Mouse (Mus musculus) splenic B cell, adult 2 months (primary cell): Measurements from ENCODE around the gene Fuz.

ENCODE experiments used
- DNase-seq: peaks from one replicate; pipeline ENCODE4 v3.0.0-alpha.2; 2011; ENCODE audit warnings: low read depth, low spot score
- H3K27me3 ChIP-seq: 2 replicates; pipeline ENCODE4 v1.6.1; 2012; ENCODE audit warnings: mild to moderate bottlenecking, low read length, moderate library complexity, mixed read lengths; ENCODE audit not compliant: control insufficient read depth, poor library complexity, insufficient read depth, severe bottlenecking
- H3K36me3 ChIP-seq: 2 replicates; pipeline ENCODE4 v1.6.1; 2012; ENCODE audit warnings: mild to moderate bottlenecking, low read length, moderate library complexity, mixed read lengths; ENCODE audit not compliant: control insufficient read depth, poor library complexity, insufficient read depth, severe bottlenecking

Fuz gene

DNA sequence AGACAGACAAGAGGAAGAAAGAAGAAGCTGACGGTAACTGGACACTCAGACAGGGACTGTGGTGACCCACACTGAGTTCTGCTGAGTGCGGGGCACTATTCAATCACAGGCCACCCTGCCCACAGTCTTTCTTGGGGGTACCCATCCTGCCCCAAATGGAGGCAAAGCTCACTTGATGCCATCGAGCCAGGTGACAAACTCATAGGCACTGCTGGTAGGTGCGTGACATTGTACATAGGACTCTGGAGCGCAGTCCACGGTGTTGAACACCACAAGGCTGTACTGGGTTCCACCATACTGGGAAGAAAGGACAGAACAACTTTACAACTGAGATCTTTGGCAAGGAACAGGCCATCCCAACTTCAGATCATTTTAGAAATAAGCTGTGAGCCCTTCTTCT is 4.3 kb upstream of the Fuz start:
- Histone ChIP-seq H3K27me3 (no peaks in the 10 kb centered on the region), H3K36me3 (0 out of 2 replicates have a peak, but pooled peaks cover 4% of the 10 kb centered on the region)
- no peak for DNase-seq

- peak; percentile 91 for DNase-seq
- Histone ChIP-seq H3K36me3 (0 out of 2 replicates have a peak, but pooled peaks cover 4% of the 10 kb centered on the region), H3K27me3 (no peaks in the 10 kb centered on the region)
Observed at GRCm38 (mm10) chr7:44892276-44892921, 3.5 kb upstream of the Fuz start, which contains the start of gene Med25. Gene Med25 (minus strand): TSS chr7:44892712.

GRCm38 (mm10) chr7:44893197-44893596 is 2.7 kb upstream of the Fuz start:
- Histone ChIP-seq H3K27me3 (no peaks in the 10 kb centered on the region), H3K36me3 (0 out of 2 replicates have a peak, but pooled peaks cover 4% of the 10 kb centered on the region)
- no peak for DNase-seq

- no peak for DNase-seq
- Histone ChIP-seq H3K36me3 (no peaks in the 10 kb centered on the region; the same call in 1 of the 2 replicates), H3K27me3 (no peaks in the 10 kb centered on the region)
Observed at GRCm38 (mm10) chr7:44894175-44894574, 1.7 kb upstream of the Fuz start.

GRCm38 (mm10) chr7:44895206-44895592 is 680 bp upstream of the Fuz start:
- Histone ChIP-seq H3K36me3 (no peaks in the 10 kb centered on the region; the same call in 1 of the 2 replicates), H3K27me3 (no peaks in the 10 kb centered on the region)
- DNase-seq, result no peak

DNA sequence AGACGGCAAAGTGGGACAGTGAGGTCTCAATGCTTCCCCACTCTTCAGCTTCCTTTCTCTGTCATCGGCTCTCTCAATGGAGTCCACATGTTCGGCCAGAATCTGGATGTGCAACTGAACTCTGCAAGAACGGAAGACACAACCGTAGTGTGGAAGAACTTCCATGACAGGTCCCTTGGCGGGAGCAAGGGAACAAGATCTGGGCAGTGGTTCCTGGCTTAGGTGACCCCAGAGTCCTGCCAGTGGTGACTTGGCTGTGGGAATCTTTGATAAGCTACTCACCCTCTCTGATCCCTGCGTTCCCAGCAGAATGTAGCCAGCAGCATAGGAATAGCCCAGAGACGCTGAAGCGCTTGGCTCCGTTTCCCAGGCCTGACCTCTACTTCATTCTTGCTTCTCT is 620 bp downstream of the Fuz start:
- DNase-seq, result no peak
- Histone ChIP-seq H3K27me3 (no peaks in the 10 kb centered on the region), H3K36me3 (no peaks in the 10 kb centered on the region; the same call in 1 of the 2 replicates)

DNA sequence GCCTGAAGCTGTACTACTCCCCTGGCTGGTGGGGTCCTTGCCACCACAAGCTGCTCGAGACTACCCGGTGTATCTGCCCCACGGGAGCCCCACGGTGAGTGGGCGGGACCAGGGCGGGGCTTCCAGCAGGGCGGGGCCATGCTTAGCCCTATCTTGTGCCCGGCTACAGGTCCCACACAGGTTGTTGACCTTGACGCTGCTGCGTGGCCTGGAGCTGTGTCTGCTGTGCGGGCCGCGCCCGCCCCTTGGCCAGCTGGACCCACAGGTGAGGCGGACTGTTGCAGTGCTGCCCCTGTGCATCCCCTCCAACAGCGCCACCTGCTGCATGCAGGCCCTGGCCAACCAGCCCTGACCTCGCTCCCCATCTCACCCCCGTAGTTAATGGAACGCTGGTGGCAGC is 2.7 kb downstream of the Fuz start:
- DNase-seq, result peak; percentile 26
- Histone ChIP-seq H3K36me3 (no peaks in the 10 kb centered on the region; the same call in 1 of the 2 replicates), H3K27me3 (no peaks in the 10 kb centered on the region)

- Histone ChIP-seq H3K36me3 (peaks cover 2% of the 10 kb centered on the region), H3K27me3 (no peaks in the 10 kb centered on the region)
- no peak for DNase-seq
Observed at GRCm38 (mm10) chr7:44900632-44901031, 4.8 kb downstream of the Fuz start.

DNA sequence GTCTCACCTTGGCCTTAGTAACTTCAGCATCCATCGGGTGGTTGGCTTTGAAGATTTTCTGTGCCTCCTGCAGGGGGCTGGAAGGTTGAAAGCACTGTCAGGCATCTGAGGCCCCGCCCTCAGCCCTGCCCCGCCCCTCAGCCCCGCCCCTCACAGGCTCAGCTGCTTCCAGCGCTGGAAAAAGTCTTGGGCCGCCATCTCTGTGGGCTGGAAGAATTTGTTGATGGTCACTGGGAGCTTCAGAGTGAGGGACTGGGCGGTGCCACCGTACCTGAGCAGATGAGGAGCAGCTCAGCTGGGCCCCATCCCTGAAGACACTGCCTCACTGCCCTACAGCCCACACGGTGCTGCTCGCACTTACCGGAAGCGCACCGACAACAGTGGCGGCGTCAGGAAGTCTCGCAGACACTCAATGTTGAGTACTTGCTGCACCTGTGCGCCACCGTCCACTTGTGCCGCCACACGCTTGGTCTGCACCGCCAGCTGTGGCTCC is 5.4 kb downstream of the Fuz start:
- H3K27me3 ChIP-seq, result no peaks in the 10 kb centered on the region
- peaks cover 2% of the 10 kb centered on the region for H3K36me3 ChIP-seq
- DNase-seq, result peak; percentile 84

- H3K36me3 ChIP-seq, result peaks cover 7% of the 10 kb centered on the region
Observed at GRCm38 (mm10) chr7:44905430-44905829, 9.6 kb downstream of the Fuz start.

GRCm38 (mm10) chr7:44908706-44909476 is 13.0 kb downstream of the Fuz start:
- H3K27me3 ChIP-seq, result no peaks in the 10 kb centered on the region
- no peak for DNase-seq
- peaks cover 8% of the 10 kb centered on the region for H3K36me3 ChIP-seq

More at GRCm38 (mm10) chr7:44905430-44905829, 9.6 kb downstream of the Fuz start:
- DNase-seq, result no peak
- H3K27me3 ChIP-seq, result no peaks in the 10 kb centered on the region

DNA sequence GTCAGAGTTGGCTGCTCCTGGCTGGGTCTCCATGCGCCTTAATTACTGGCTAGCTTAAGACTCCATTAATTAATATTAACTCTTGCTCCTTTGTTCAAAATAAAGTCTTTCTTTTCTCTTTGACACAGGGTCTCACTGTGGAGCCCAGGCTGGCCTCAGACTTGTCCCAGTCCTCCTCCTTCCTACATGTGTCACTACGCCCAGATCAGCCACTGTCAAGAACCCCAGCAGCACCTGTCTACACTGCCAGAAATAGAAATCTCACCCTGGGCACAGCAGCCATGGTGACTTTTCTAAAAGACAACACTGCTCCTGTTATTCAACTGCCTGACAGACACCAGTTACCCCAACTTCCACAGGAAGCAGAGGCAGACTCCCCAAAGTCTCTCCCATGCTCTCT is 18.5 kb downstream of the Fuz start:
- peaks cover 4% of the 10 kb centered on the region for H3K36me3 ChIP-seq
- no peaks in the 10 kb centered on the region for H3K27me3 ChIP-seq
- no peak for DNase-seq

DNA sequence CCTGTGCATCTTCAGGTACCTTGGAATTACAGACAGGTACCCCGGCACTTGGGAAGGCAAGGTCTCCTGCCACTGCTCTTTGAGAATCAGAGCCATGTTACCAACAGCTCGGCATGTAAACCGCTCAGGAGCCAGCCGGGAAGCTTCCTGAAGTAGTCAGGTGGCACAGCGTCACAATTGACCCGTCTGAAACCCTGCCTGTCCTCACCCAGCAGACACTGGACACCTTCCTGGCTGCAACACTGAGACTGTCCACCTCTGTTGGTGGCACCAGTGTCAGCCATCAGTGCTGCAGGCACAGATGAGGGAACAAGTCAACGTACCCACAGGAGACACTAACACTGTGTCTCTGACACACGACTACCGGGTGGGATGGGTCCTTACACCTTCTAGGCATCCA is 19.4 kb downstream of the Fuz start:
- Histone ChIP-seq H3K36me3 (peaks cover 2% of the 10 kb centered on the region; the same call in 1 of the 2 replicates), H3K27me3 (no peaks in the 10 kb centered on the region)
- DNase-seq, result no peak

DNA sequence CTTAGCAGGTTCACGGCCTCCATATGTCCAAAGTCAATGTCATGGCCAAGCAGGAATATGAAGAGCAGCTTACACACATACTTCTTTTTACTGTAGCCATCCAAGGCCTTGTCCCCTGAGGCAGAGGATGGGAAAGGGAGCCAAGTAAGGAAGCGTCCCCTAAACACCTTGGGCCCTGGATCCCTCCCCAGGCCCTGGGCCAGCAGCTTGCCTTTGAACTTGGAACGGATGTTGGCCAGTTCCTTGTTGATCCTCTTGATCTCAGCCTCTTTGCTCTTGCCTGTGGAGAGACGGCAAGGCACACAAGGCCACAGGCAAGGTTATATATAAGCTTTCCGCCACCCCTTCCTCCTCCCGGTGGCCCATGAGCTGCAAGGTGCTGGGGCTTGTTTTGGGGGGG is 20.3 kb downstream of the Fuz start:
- Histone ChIP-seq H3K27me3 (no peaks in the 10 kb centered on the region), H3K36me3 (peaks cover 2% of the 10 kb centered on the region; the same call in 1 of the 2 replicates)
- DNase-seq, result no peak

GRCm38 (mm10) chr7:44916881-44917280 is 21.0 kb downstream of the Fuz start:
- Histone ChIP-seq H3K27me3 (no peaks in the 10 kb centered on the region), H3K36me3 (peaks cover 2% of the 10 kb centered on the region; the same call in 1 of the 2 replicates)
- no peak for DNase-seq
